Mouse (Mus musculus): ENCODE data around the gene Rab33b.
A peak's percentile ranks its signal among the peaks of the same experiment; 100 is the strongest.

The Rab33b gene

DNA sequence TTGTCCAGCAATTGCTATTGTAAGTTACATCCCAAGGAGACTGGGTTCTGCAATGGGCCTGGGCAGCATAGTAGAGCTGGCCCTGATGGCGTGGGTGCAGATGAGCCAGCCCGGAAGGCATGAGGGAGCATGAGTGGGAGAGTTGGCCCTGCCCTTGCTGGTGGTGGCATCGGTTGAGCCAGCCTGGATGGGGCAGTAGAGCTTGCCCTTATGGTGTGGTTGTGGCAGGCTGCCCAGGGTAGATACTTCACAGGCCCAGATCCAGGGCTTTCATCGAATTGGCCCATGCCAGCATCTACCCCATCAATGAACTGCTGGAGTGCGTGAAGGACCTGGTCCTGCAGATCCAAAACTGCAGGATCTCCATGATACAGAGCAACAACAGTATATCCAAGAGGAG lies 28.3 kb downstream of the Rab33b start:
- DNase-seq (ENCODE audit: low spot score in 2 of 2) = no peak

GRCm38 (mm10) chr3:51517467-51517866 lies 33.7 kb downstream of the Rab33b start:
- DNase-seq (ENCODE audit: low spot score in 2 of 2) = no peak

GRCm38 (mm10) chr3:51517878-51518762 lies 34.4 kb downstream of the Rab33b start:
- no peak for DNase-seq (ENCODE audit: low spot score in 2 of 2)

DNA sequence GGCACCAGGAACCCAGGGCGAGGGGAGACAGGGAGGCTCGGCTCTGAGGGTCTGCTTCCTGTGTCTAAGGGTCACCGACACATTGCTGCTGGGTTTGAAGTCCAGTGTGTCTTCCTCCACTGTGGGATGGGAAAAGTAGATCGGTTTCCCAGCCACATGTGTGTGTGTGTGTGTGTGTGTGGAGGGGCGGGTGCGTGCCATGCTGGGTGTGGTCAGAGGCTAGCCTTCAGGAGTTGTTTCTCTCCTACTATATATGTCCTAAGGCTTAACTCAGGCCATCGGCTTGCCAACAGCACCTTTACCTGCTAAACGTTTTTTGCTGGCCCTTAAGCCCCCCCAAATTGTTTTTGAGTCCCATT lies 35.0 kb downstream of the Rab33b start:
- no peak for DNase-seq (ENCODE audit: low spot score in 2 of 2)

DNA sequence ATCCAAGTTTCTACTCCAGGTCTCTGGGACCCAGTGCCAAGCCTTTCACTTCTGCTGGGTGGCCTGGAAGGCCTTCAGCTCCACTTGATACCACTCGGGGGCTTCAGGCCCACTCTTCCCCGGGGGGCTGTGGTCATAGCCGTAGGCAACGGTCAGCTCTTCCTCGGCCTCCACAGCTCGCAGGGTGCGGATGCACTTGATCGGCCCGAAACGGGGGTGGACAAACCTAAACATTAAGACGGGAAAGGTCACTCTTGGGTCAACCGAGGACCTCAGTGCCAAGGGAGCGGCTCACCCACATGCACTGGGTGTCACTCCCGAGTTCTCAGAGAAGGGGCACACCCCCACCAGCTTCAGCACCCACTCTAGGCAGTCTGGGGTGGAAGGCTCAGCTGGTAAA lies 37.5 kb downstream of the Rab33b start:
- no peak for DNase-seq (ENCODE audit: low spot score in 2 of 2)

- DNase-seq (ENCODE audit: low spot score in 2 of 2) = no peak
Observed at GRCm38 (mm10) chr3:51525186-51525785, 41.6 kb downstream of the Rab33b start.

GRCm38 (mm10) chr3:51526891-51527290 lies 43.2 kb downstream of the Rab33b start:
- peak; percentile 67 to 84 for DNase-seq (ENCODE audit: low spot score in 2 of 2)

DNA sequence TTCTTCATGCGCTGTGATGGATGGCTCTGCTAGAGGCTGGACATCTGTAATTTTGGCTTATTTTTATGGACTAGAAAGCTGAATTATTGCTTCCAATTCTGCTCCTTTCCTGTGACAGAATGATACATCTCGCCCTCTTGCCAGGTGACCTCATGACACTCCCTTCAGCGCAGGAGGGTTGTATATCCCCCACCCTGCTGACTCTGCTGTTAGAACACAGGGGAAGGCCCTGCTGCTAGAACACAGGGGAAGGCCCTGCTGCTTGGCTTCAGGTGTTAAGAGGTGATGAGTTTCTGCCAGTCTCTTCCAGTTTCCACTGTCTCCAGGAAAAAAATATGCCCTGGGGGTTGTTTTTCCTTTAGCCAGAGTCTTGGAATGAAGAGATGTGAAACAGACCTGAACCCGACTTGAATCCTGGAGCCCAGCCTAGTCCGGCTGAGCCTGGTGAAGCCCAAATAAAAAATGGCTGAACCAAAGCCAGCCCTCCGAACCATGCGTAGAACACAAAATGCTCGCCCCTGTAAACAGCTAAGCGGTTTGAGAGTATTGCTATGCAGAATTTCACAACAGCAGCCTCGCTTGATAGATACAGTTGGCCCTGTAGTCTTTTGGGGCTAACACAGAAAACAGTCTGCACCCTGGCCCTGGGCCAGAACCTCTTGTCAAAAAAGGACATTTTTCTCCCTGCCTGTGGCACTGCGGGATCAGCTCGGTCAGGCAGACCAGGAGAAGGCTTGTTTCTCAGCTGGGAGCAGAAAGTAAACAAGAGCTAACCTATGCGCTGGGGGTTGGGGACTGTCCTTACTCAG lies 48.0 kb downstream of the Rab33b start:
- DNase-seq (ENCODE audit: low spot score in 2 of 2) = no peak

GRCm38 (mm10) chr3:51532282-51532620 lies 48.5 kb downstream of the Rab33b start:
- DNase-seq (ENCODE audit: low spot score in 2 of 2) = no peak

GRCm38 (mm10) chr3:51533573-51533972 lies 49.9 kb downstream of the Rab33b start:
- DNase-seq (ENCODE audit: low spot score in 2 of 2) = no peak

GRCm38 (mm10) chr3:51534013-51534412 lies 50.3 kb downstream of the Rab33b start:
- no peak for DNase-seq (ENCODE audit: low spot score in 2 of 2)

- DNase-seq (ENCODE audit: low spot score in 2 of 2) = no peak
Observed at GRCm38 (mm10) chr3:51539567-51540408, 56.1 kb downstream of the Rab33b start.

- no peak for DNase-seq (ENCODE audit: low spot score in 2 of 2)
Observed at GRCm38 (mm10) chr3:51540659-51541058, 56.9 kb downstream of the Rab33b start.

DNA sequence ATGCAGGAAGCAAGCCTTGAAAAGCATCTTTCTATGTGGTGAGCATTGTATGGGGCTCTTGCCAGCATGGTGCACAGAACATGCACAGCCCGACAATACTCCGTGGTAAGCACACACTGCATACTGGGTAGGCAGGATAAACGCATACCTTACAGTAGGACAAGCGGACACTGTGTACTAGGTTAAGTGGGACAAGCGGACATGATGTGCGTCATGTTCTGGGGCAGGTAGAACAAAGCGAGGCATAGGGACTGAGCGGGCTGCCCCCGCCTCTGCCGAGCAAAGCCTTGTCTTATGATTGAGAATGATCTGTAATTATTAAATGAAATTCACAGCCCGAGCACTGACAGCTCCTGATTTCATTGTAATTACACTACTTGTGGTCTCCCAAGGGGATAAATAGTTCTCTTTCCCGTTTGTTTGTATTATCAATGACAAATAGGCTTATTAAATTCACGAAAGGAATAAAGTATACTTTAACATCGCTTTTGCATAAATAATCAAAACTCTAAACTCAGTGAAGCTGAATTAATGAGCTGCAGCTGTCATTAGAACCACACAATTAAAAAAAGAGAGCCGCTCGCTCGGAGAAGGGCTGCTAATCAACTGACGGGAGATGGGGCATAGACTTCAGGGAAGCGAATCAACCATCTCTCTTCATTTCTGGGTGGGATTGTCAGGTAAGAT lies 60.9 kb downstream of the Rab33b start:
- no peak for DNase-seq (ENCODE audit: low spot score in 2 of 2)

All from right cerebral cortex, postnatal 36 days (tissue).